Mouse (Mus musculus) thymus, adult 2 months (tissue): ENCODE measurements around the gene Tsen2. TPM values are rescaled to one million over a fixed set of nuclear protein-coding genes. Genes with fewer than 3 reads are reported as not detected.
A peak's percentile ranks its signal among the peaks of the same experiment; 100 is the strongest.

ENCODE experiments used
- DNase-seq: peaks from one replicate; pipeline ENCODE4 v3.0.0; 2021
- H3K27ac ChIP-seq: fragments of 200-500 bp; 2 replicates; pipeline ENCODE4 v1.5.1; 2012; ENCODE audit warnings: low read length, control low read depth; ENCODE audit not compliant: control insufficient read depth, insufficient read depth
- H3K27me3 ChIP-seq: fragments of 200-500 bp; 2 replicates; pipeline ENCODE4 v1.6.1; 2012; ENCODE audit warnings: mild to moderate bottlenecking, low read length, moderate library complexity, mixed read lengths; ENCODE audit not compliant: control insufficient read depth, insufficient read depth
- H3K36me3 ChIP-seq: fragments of 200-500 bp; 2 replicates; pipeline ENCODE4 v1.6.1; 2012; ENCODE audit warnings: mild to moderate bottlenecking, low read length, moderate library complexity; ENCODE audit not compliant: control insufficient read depth, insufficient read depth
- H3K4me1 ChIP-seq: fragments of 200-500 bp; replicated peaks from 2 replicates; pipeline ENCODE4 v1.6.1; 2012; ENCODE audit warnings: low read length; ENCODE audit not compliant: control insufficient read depth, insufficient read depth
- H3K4me3 ChIP-seq: fragments of 200-500 bp; 2 replicates; pipeline ENCODE4 v1.5.1; 2012; ENCODE audit warnings: mild to moderate bottlenecking, low read length, control low read depth, moderate library complexity; ENCODE audit not compliant: control insufficient read depth, insufficient read depth
- CTCF ChIP-seq: fragments of 200-500 bp; IDR thresholded peaks from 2 replicates; pipeline ENCODE4 v1.5.1; 2012; ENCODE audit warnings: mild to moderate bottlenecking, control low read depth, low read length, moderate library complexity, borderline replicate concordance; ENCODE audit not compliant: control insufficient read depth, poor library complexity, insufficient read depth; ENCODE audit errors: extremely low read depth
- POLR2A ChIP-seq: fragments of 200-500 bp; IDR thresholded peaks from 2 replicates; pipeline ENCODE4 v1.6.1; 2012; ENCODE audit warnings: mild to moderate bottlenecking, low read length, control low read depth, moderate library complexity; ENCODE audit not compliant: control insufficient read depth, poor library complexity, insufficient read depth; ENCODE audit errors: extremely low read depth
- WGBS: fragments of 180-500 bp; shearing (Covaris S2); methylation state at CpG from one replicate; pipeline ENCODE4 v1.1.7; 2018; 5-methylcytosine and 5-hydroxymethylcytosine counted together
- polyA plus RNA-seq: library from polyadenylated mRNA; depleted of rRNA; stranded (reverse); fragments of >200 nt; gene quantifications from 2 replicates; pipeline ENCODE4 v1.2.3, GENCODE M21; 2012

Tsen2 gene
- polyA plus RNA-seq, 1 experiment = 4.6 TPM

DNA sequence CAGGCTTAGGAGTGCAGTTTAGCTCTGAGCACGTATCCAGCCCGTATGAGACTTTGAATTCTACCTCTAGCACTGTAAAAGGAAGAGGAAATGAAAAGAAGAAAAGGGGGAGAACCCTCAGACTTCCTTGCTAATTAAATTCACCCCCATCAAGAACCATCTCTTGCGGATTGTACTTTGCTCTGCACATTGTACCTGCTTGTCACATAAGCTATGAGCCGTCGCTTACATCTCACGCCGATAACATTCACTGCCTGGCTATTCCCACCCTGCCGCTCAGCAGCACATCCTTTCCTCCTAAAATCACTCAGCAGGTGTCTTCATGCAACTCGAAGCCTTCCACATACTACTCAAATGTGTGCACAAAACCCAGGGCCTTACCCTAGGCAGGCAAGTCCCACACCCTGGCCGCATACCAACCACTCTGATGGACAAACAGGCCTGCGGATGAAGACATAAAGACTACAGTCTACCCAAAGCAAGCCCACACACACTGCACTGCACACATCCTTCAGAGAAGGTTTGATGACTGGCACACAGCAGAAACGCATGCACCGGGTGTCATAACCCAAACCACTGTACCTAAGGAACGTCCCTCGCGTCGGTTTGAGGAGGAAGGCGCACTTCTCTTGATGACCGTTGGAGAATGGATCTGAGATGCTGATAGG lies 47.4 kb downstream of the Tsen2 start:
- no peak for TF ChIP-seq CTCF
- TF ChIP-seq POLR2A = no peak
- 87% methylated on average over 19 of the region's 19 CpGs for WGBS
- H3K4me1 ChIP-seq = peaks cover 16% of the 10 kb centered on the region
- no peaks in the 10 kb centered on the region for H3K27me3 ChIP-seq
- no peaks in the 10 kb centered on the region for H3K36me3 ChIP-seq
- DNase-seq = no peak
- H3K4me3 ChIP-seq = no peak overlapping the region
- no peak overlapping the region for H3K27ac ChIP-seq

- no peak within 1 kb of the TSS for H3K4me3 ChIP-seq
Measured at GRCm38 (mm10) chr6:115592458-115592857, 48.0 kb downstream of the Tsen2 start, which contains the start of gene Mkrn2os. Gene Mkrn2os, minus strand, starts transcription at chr6:115592576.

GRCm38 (mm10) chr6:115593252-115593651 lies 48.8 kb downstream of the Tsen2 start:
- Histone ChIP-seq H3K27ac (no peak overlapping the region), H3K36me3 (no peaks in the 10 kb centered on the region), H3K27me3 (no peaks in the 10 kb centered on the region), H3K4me3 (no peak overlapping the region), H3K4me1 (peaks cover 16% of the 10 kb centered on the region)
- 73% methylated on average over 4 of the region's 4 CpGs for WGBS
- DNase-seq = no peak
- no peak for TF ChIP-seq POLR2A
- TF ChIP-seq CTCF = no peak

More at GRCm38 (mm10) chr6:115592458-115592857, 48.0 kb downstream of the Tsen2 start, which contains the start of gene Mkrn2os:
- DNase-seq = no peak
- Histone ChIP-seq H3K36me3 (no peaks in the 10 kb centered on the region), H3K4me1 (peaks cover 16% of the 10 kb centered on the region), H3K27me3 (no peaks in the 10 kb centered on the region), H3K27ac (no peak within 1 kb of the TSS)
- no peak for TF ChIP-seq CTCF
- 75% methylated on average over 5 of the region's 5 CpGs for WGBS

DNA sequence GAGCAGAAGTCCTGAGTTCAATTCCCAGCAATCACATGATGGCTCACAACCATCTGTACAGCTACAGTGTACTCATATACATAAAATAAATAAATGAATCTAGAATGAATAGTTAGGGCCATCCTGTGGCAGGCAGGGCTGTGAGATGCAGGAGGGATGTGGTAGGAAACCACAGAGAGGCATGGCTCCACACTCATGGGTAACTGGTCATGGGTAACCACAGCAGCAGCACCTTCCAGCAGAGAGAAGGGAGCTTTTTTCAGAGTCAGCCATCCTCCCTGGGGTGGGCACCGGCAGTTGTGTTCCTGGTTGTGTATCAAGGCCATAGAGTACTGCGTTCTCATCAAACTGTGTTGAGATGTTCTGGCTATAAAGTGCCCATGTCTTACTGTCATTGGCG lies 50.0 kb downstream of the Tsen2 start:
- Histone ChIP-seq H3K27ac (no peak overlapping the region), H3K36me3 (no peaks in the 10 kb centered on the region), H3K4me1 (peaks cover 10% of the 10 kb centered on the region), H3K27me3 (no peaks in the 10 kb centered on the region), H3K4me3 (no peak overlapping the region)
- peak; percentile 24 for DNase-seq
- 12% methylated on average over 3 of the region's 3 CpGs for WGBS
- TF ChIP-seq POLR2A = no peak
- TF ChIP-seq CTCF = no peak

DNA sequence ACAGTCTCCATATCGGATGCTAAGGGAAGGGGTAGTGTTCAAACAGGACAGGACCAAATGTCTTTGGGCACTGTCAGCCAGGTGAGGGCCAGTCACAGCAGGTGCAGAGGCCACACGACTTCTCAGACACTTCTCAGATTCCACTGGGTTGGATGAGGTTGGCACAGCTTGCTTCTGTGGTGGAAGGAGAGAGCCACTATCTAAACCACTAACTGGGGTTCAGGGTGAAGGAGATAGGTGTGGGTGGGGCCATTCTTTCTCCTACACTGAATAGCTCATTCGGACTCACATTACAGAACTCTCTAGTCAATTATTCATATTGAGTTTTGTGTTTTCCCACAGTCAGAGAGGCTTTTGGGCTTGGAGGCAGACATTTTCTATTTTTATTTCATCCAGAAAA lies 51.2 kb downstream of the Tsen2 start:
- no peaks in the 10 kb centered on the region for H3K27me3 ChIP-seq
- TF ChIP-seq POLR2A (no peak), CTCF (no peak)
- H3K4me1 ChIP-seq = peaks cover 6% of the 10 kb centered on the region
- H3K27ac ChIP-seq = no peak overlapping the region
- H3K4me3 ChIP-seq = no peak overlapping the region
- no peak for DNase-seq
- H3K36me3 ChIP-seq = no peaks in the 10 kb centered on the region
- WGBS = 55% methylated on average over 3 of the region's 3 CpGs

- 77% methylated on average over 4 of the region's 4 CpGs for WGBS
Measured at GRCm38 (mm10) chr6:115601322-115601714, 56.9 kb downstream of the Tsen2 start.

More at GRCm38 (mm10) chr6:115601322-115601714, 56.9 kb downstream of the Tsen2 start:
- H3K27me3 ChIP-seq = no peaks in the 10 kb centered on the region
- H3K4me1 ChIP-seq = peaks cover 8% of the 10 kb centered on the region
- no peak for TF ChIP-seq POLR2A
- TF ChIP-seq CTCF = no peak
- no peak overlapping the region for H3K4me3 ChIP-seq
- DNase-seq = peak; percentile 31
- H3K27ac ChIP-seq = no peak overlapping the region
- no peaks in the 10 kb centered on the region for H3K36me3 ChIP-seq
